Mouse (Mus musculus) ovary, postnatal 10 days (tissue): Measurements from ENCODE around the gene Dusp6.

ENCODE experiments used
- DNase-seq: peaks from one replicate; pipeline ENCODE4 v3.0.0; 2022; ENCODE audit warnings: low spot score

Gene Dusp6

GRCm38 (mm10) chr10:99246797-99247508, 16.1 kb upstream of the Dusp6 start:
- no peak for DNase-seq

- no peak for DNase-seq
Observed at GRCm38 (mm10) chr10:99250874-99251281, 12.2 kb upstream of the Dusp6 start.

DNA sequence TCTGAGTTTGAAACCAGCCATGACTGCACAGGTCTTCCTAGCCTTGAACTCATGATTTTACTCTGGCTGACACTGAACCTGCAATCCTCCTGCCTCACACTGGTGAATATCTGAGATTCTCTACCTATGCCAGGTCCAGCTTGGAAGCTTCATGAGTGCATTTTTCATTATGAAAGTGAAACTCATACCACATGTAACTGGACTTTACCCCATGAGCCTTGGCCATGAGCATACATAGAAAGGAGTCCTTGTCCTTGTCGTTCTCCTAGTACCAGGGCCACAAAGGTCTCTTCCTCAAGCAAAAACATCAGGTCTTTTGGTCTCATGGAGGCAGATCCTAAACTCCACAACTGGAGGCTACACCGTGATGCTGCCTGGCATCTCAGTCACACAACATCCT, 9.6 kb upstream of the Dusp6 start:
- DNase-seq, result no peak

GRCm38 (mm10) chr10:99255830-99256570, 7.0 kb upstream of the Dusp6 start:
- no peak for DNase-seq

DNA sequence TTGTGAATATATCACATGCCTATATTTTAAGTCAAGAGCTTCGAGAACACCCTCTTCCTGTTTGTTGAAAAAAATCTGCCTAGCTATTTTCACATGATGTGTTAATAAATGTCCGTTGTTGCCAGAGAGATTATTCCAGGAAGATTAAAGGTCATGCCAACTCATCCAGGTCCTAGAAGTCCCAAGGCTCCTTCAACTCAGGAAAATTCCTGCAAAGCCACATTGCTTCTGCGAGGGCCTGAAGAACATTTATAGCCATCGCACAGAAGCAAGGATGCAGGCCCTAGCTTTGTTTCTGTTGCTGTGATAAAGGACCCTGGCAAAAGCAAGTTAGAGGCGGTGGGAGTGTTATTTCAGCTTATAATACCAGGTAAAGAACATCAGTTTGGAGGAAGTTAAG, 5.5 kb upstream of the Dusp6 start:
- DNase-seq, result no peak

DNA sequence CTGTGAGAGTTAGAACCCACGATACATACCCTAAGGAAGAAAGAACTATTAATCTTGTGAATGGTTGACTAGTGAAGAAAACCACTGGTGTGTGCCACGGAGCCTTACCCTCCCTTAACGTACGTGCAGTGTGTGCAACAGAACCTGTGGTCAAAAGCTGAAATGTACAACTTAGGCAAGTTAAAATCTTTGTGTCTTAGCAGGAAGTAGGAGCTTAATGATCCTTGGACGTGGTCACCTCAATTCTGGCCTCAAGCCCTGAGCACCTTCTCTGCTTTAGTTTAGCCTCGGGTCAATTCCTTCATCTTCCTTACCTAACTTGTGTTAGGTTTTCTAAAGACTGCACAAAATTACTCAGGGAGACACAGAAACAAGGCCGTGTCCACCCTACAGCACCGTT, 3.2 kb upstream of the Dusp6 start:
- DNase-seq, result no peak

DNA sequence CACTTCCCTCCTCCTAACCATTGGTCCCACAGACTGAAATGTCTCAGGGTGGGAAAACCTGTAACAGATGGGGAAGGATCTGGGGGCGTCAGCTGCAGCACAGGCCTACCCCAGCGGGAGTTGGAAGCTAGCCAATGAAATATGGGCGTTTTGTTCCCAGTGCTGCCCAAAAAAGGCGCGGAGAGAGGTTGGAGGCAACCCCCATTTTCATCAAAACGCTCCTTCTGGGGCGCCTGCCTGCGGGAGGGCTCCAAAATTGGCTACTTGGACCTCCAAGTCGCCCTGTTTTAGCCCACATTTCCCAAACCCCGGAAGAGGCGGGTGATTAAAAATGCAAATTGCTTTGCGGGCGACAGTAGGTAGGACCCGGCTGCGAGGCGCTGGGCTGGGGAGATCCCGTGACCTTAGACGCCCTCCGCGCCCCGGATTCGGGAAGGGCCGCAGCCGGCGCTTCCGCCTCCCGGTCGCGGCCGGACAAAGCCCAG, 1.8 kb upstream of the Dusp6 start:
- no peak for DNase-seq

GRCm38 (mm10) chr10:99261636-99262318, 1.3 kb upstream of the Dusp6 start:
- DNase-seq, result peak; percentile 80

DNA sequence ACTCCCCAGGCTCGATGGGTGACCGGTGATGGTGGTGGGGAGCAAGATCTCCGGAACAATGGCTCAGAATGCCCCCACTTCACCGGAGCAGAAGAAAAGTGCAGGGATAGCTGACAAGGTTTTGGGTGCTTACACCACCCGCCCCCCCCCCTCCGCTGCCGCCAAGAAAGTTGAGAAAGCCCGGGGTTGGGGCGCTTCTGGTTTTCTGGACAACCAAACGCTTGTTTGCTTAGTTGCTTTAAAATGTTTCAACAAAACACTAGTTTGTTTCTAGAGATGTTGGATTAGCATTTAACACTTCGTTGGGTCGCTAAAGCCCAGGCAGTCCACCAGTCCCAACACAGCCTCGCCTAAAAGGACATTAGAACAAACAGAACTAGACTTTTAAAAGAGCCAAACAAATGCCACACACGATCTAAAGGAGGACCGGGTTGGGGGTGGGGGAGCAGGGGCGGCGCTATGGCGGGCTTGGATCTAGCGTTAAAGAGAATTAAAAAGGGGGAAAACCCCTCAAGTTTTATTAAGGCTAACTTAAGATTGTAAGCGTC, 638 bp upstream of the Dusp6 start:
- no peak for DNase-seq

GRCm38 (mm10) chr10:99263419-99264221, 589 bp downstream of the Dusp6 start:
- DNase-seq, result no peak

DNA sequence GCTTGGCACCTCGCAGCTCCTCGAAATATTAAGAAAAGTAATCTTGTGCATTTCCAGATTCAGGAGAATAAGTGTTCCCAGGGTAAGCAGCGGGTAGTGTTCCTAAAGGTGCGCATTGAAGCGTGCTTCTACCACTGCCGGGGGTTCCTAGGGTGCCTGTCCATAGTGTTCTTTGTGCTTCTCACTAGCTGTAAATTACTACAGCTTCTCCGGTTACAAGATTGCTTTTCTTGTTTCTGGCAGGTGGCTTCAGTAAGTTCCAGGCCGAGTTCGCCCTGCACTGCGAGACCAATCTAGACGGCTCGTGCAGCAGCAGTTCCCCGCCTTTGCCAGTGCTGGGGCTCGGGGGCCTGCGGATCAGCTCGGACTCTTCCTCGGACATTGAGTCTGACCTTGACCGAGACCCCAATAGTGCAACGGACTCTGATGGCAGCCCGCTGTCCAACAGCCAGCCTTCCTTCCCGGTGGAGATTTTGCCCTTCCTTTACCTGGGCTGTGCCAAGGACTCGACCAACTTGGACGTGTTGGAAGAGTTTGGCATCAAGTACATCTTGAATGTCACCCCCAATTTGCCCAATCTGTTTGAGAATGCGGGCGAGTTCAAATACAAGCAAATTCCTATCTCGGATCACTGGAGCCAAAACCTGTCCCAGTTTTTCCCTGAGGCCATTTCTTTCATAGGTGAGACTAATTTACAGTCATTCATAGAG, 1.4 kb downstream of the Dusp6 start:
- DNase-seq, result no peak

GRCm38 (mm10) chr10:99265011-99265694, 2.1 kb downstream of the Dusp6 start:
- DNase-seq, result no peak

DNA sequence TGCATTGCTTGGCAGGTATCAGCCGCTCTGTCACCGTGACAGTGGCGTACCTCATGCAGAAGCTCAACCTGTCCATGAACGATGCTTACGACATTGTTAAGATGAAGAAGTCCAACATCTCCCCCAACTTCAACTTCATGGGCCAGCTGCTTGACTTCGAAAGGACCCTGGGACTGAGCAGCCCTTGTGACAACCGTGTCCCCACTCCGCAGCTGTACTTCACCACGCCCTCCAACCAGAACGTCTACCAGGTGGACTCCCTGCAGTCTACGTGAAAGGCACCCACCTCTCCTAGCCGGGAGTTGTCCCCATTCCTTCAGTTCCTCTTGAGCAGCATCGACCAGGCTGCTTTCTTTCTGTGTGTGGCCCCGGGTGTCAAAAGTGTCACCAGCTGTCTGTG, 3.0 kb downstream of the Dusp6 start:
- no peak for DNase-seq

GRCm38 (mm10) chr10:99267621-99268020, 4.6 kb downstream of the Dusp6 start:
- DNase-seq, result no peak

DNA sequence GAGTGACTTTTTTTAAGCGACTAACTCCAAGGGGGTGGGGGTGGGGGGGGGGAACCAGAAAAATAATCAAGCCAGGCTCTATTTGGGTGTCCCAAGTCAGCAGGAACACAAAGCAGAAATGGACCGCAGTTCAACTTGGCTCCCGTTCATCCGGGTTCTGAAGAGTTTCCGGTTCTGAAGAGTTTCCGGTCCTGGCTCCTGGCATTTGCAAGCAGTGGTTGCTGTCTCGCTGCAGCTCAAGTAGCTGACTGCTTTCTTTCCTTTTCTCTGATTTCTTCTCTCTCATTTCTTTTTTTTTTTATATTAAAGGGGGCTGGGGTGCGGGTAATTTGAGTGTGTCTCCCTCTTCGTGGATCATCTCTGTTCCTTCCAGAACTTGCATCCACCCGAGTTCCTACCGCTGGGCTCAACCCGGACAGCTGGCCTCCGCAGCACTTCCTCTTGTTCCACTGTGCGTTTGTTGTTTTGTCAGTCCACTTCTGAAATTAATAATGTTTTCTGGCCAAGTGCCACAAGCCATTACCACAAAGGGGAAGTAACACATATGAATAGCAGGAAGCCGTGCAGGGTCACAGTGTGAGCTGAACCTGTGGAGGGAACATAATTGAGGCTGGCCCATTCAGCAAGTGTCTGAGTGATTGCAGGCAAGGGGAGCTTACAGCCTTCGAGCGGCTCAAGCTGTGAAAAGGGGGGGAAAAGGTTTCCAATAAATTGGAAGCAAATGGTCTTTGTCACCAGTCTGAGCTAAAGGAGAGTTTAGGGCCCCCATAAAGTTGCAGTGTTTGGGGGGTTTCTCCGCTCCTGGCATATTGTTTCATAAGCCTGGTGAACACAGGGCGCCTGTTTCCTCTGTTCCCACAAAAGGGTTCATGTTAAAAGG, 5.6 kb downstream of the Dusp6 start:
- peak; percentile 28 for DNase-seq

DNA sequence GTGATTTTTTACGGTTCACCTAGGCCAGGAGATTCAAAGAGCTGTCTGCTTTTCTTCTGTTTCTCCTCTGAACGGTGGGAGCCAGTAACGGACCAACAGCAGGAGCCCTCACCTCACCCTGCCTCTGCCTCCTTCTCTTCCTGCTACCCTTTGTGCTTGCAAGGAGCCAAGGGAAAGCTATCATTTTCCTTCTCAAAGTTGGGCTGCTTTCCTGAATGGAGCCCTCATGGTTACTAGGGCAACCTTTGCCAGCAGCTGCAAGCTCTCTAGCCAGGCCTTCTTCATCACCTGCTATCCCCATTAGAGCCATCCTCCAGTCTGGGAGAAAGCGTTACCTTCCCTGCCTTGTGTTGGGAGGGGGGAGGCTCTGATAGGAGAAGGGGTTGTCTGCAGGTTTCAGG, 6.3 kb downstream of the Dusp6 start:
- no peak for DNase-seq

DNA sequence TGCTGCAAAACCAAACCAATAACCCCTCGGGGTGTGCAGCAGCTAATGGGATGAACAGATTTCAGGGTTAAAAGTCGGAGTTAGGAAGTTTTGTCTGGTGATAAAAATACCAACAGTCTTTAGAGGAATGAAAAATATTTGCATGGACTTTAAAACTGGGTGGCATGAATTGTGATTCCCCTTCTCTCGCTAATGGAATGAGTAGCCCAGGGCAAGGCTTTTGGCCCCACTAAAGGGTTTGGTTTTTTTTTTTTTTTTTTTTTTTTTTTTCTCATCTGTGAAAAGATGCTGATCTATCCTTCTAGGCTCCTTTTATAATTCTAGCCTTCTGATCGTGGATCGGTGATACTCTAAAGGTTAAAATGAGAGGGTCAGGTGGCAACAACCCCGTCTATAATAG, 6.7 kb downstream of the Dusp6 start:
- DNase-seq, result no peak

- DNase-seq, result no peak
Observed at GRCm38 (mm10) chr10:99270406-99270805, 7.4 kb downstream of the Dusp6 start.

- no peak for DNase-seq
Observed at GRCm38 (mm10) chr10:99271016-99271415, 8.0 kb downstream of the Dusp6 start.

- DNase-seq, result no peak
Observed at GRCm38 (mm10) chr10:99273006-99273405, 10.0 kb downstream of the Dusp6 start.
